Mouse (Mus musculus) kidney, embryonic 15.5 days (tissue): ENCODE data around the gene Gm12355. TPM values are rescaled to one million over a fixed set of nuclear protein-coding genes. Genes with fewer than 3 reads are reported as not detected.
A peak's percentile ranks its signal among the peaks of the same experiment; 100 is the strongest.
"Not testable (repeated sequence)": the region's sequence is repeated elsewhere in the genome, so short reads cannot be mapped to it uniquely, and the experiment has no call there.

Experiments
- ATAC-seq: fragments of 200-750 bp; cut with Nextera tagmentation; replicated peaks from 2 replicates; pipeline ENCODE4 v1.8.0; 2017; ENCODE audit warnings: moderate TSS enrichment; ENCODE audit not compliant: low FRiP score
- H3K27ac ChIP-seq: fragments of 300-500 bp; sonication (generic); 2 replicates; pipeline ENCODE4 v1.5.1; 2015; ENCODE audit warnings: mild to moderate bottlenecking, inconsistent platforms
- H3K27me3 ChIP-seq: fragments of 300-500 bp; sonication (generic); 2 replicates; pipeline ENCODE4 v1.6.1; 2015; ENCODE audit warnings: inconsistent platforms
- H3K36me3 ChIP-seq: fragments of 300-500 bp; sonication (generic); 2 replicates; pipeline ENCODE4 v1.6.1; 2015; ENCODE audit warnings: inconsistent platforms
- H3K4me1 ChIP-seq: fragments of 300-500 bp; sonication (generic); 2 replicates; pipeline ENCODE4 v1.6.1; 2015; ENCODE audit warnings: inconsistent platforms
- H3K4me2 ChIP-seq: fragments of 300-500 bp; sonication (generic); 2 replicates; pipeline ENCODE4 v1.6.1; 2015; ENCODE audit warnings: moderate library complexity, mild to moderate bottlenecking, inconsistent platforms
- H3K4me3 ChIP-seq: fragments of 300-500 bp; sonication (generic); replicated peaks from 2 replicates; pipeline ENCODE4 v1.5.1; 2015; ENCODE audit warnings: mild to moderate bottlenecking, inconsistent platforms
- H3K9ac ChIP-seq: fragments of 300-500 bp; sonication (generic); 2 replicates; pipeline ENCODE4 v1.6.1; 2015; ENCODE audit warnings: mild to moderate bottlenecking, inconsistent platforms
- H3K9me3 ChIP-seq: fragments of 300-500 bp; sonication (generic); replicated peaks from 2 replicates; pipeline ENCODE4 v1.6.1; 2016; ENCODE audit warnings: inconsistent platforms
- WGBS: fragments of 180-500 bp; shearing (Covaris S2); methylation state at CpG from one replicate; pipeline ENCODE4 v1.1.7; 2015; ENCODE audit warnings: mixed read lengths; 5-methylcytosine and 5-hydroxymethylcytosine counted together
- polyA plus RNA-seq: library from polyadenylated mRNA; unstranded; fragments of >200 nt; fragmentation: Nextera tagmentation; extraction: Ambion mirVana; gene quantifications from 2 replicates; pipeline ENCODE4 v1.2.1, GENCODE M21; 2015

Gene Gm12355
- 1.1 and 1.5 TPM in 2 replicates for polyA plus RNA-seq

- WGBS, result 87% methylated on average over 10 of the region's 10 CpGs
- no peak within 1 kb of the TSS for H3K27ac ChIP-seq
- no peak within 1 kb of the TSS for H3K4me3 ChIP-seq
- no peak for ATAC-seq
- no peaks in the 10 kb centered on the region for H3K4me1 ChIP-seq
- H3K4me2 ChIP-seq, result no peak within 1 kb of the TSS
- no peaks in the 10 kb centered on the region for H3K9me3 ChIP-seq
- H3K9ac ChIP-seq, result no peak within 1 kb of the TSS
- no peaks in the 10 kb centered on the region for H3K36me3 ChIP-seq
- H3K27me3 ChIP-seq, result no peaks in the 10 kb centered on the region
Observed at GRCm38 (mm10) chr11:98625611-98626410, at the start of gene Gm12355, which contains the start of gene Gsdma3. Gene Gm12355 (minus strand): TSS chr11:98625661. Gene Gsdma3 (plus strand): TSS chr11:98626360.

GRCm38 (mm10) chr11:98673136-98673535 lies 47.7 kb upstream of the Gm12355 start:
- not testable (repeated sequence) for H3K4me3 ChIP-seq, H3K36me3 ChIP-seq, H3K9me3 ChIP-seq, H3K27ac ChIP-seq, H3K9ac ChIP-seq
- WGBS, result 8% methylated on average over 7 of the region's 7 CpGs
- ATAC-seq, result peak; percentile 40; the same call in 1 of the 2 replicates
- Histone ChIP-seq H3K4me2 (peak overlapping the region; percentile 44), H3K27me3 (peaks cover 29% of the 10 kb centered on the region), H3K4me1 (peaks cover 12% of the 10 kb centered on the region)

- WGBS, result 84% methylated on average over 5 of the region's 5 CpGs
- H3K27me3 ChIP-seq, result peaks cover 35% of the 10 kb centered on the region
- H3K9ac ChIP-seq, result no peak overlapping the region
- no peak overlapping the region for H3K27ac ChIP-seq
- H3K4me2 ChIP-seq, result no peak overlapping the region
- H3K4me3 ChIP-seq, result no peak overlapping the region
- ATAC-seq, result no peak
- no peaks in the 10 kb centered on the region for H3K36me3 ChIP-seq
- H3K4me1 ChIP-seq, result peaks cover 12% of the 10 kb centered on the region
- no peaks in the 10 kb centered on the region for H3K9me3 ChIP-seq
Observed at GRCm38 (mm10) chr11:98672482-98672881, 47.0 kb upstream of the Gm12355 start.

- peaks cover 12% of the 10 kb centered on the region for H3K4me1 ChIP-seq
- H3K9me3 ChIP-seq, result no peaks in the 10 kb centered on the region
- no peak overlapping the region for H3K9ac ChIP-seq
- H3K27ac ChIP-seq, result no peak overlapping the region
- peaks cover 40% of the 10 kb centered on the region for H3K27me3 ChIP-seq
- WGBS, result 52% methylated on average over 5 of the region's 5 CpGs
- no peak overlapping the region for H3K4me2 ChIP-seq
- ATAC-seq, result no peak
- no peak overlapping the region for H3K4me3 ChIP-seq
- no peaks in the 10 kb centered on the region for H3K36me3 ChIP-seq
Observed at GRCm38 (mm10) chr11:98671857-98672256, 46.4 kb upstream of the Gm12355 start.

GRCm38 (mm10) chr11:98671284-98671815 lies 45.9 kb upstream of the Gm12355 start:
- no peaks in the 10 kb centered on the region for H3K36me3 ChIP-seq
- no peak for ATAC-seq
- WGBS, result 74% methylated on average over 3 of the region's 3 CpGs

GRCm38 (mm10) chr11:98668984-98669383 lies 43.5 kb upstream of the Gm12355 start:
- 58% methylated on average over 2 of the region's 2 CpGs for WGBS
- Histone ChIP-seq H3K9ac (no peak overlapping the region), H3K4me2 (no peak overlapping the region), H3K9me3 (no peaks in the 10 kb centered on the region), H3K27ac (no peak overlapping the region), H3K4me1 (0 out of 2 replicates have a peak, but pooled peaks cover 2% of the 10 kb centered on the region), H3K4me3 (no peak overlapping the region), H3K36me3 (no peaks in the 10 kb centered on the region), H3K27me3 (peaks cover 43% of the 10 kb centered on the region)
- no peak for ATAC-seq

More at GRCm38 (mm10) chr11:98671284-98671815, 45.9 kb upstream of the Gm12355 start:
- peaks cover 10% of the 10 kb centered on the region for H3K4me1 ChIP-seq
- H3K27ac ChIP-seq, result no peak overlapping the region
- H3K4me2 ChIP-seq, result no peak overlapping the region
- H3K27me3 ChIP-seq, result peaks cover 40% of the 10 kb centered on the region
- H3K9me3 ChIP-seq, result no peaks in the 10 kb centered on the region
- H3K4me3 ChIP-seq, result no peak overlapping the region
- H3K9ac ChIP-seq, result no peak overlapping the region

- Histone ChIP-seq H3K27me3 (peaks cover 26% of the 10 kb centered on the region), H3K27ac (no peak within 1 kb of the TSS), H3K4me3 (no peak within 1 kb of the TSS), H3K4me2 (no peak within 1 kb of the TSS), H3K36me3 (no peaks in the 10 kb centered on the region), H3K9ac (no peak within 1 kb of the TSS), H3K9me3 (no peaks in the 10 kb centered on the region), H3K4me1 (peaks cover 6% of the 10 kb centered on the region)
- 27% methylated on average over 4 of the region's 4 CpGs for WGBS
- no peak for ATAC-seq
Observed at GRCm38 (mm10) chr11:98664091-98664490, 38.6 kb upstream of the Gm12355 start, which contains the start of gene Gsdma. Gene Gsdma (plus strand): TSS chr11:98664351.

- Histone ChIP-seq H3K36me3 (no peaks in the 10 kb centered on the region), H3K27ac (no peak overlapping the region), H3K27me3 (0 out of 2 replicates have a peak, but pooled peaks cover 7% of the 10 kb centered on the region), H3K4me1 (peaks cover 6% of the 10 kb centered on the region), H3K9me3 (no peaks in the 10 kb centered on the region), H3K4me2 (peak overlapping the region; percentile 33), H3K9ac (no peak overlapping the region), H3K4me3 (no peak overlapping the region)
- WGBS, result 9% methylated on average over 6 of the region's 6 CpGs
- ATAC-seq, result no peak; the same call in 1 of the 2 replicates
Observed at GRCm38 (mm10) chr11:98660517-98660916, 35.1 kb upstream of the Gm12355 start.

- H3K27me3 ChIP-seq, result peaks cover 14% of the 10 kb centered on the region; the same call in 1 of the 2 replicates
- H3K4me2 ChIP-seq, H3K4me3 ChIP-seq, H3K9me3 ChIP-seq, H3K9ac ChIP-seq, H3K36me3 ChIP-seq, ATAC-seq, H3K4me1 ChIP-seq, H3K27ac ChIP-seq: not testable (repeated sequence)
- 17% methylated on average over 7 of the region's 7 CpGs for WGBS
Observed at GRCm38 (mm10) chr11:98655076-98655475, 29.6 kb upstream of the Gm12355 start.

GRCm38 (mm10) chr11:98646459-98646858 lies 21.0 kb upstream of the Gm12355 start, which contains the start of gene Gsdma2:
Gene Gsdma2 (plus strand): TSS chr11:98646759.
- Histone ChIP-seq H3K36me3 (no peaks in the 10 kb centered on the region), H3K27ac (no peak within 1 kb of the TSS), H3K9me3 (no peaks in the 10 kb centered on the region), H3K9ac (no peak within 1 kb of the TSS), H3K4me3 (no peak within 1 kb of the TSS), H3K4me2 (no peak within 1 kb of the TSS), H3K4me1 (0 out of 2 replicates have a peak, but pooled peaks cover 2% of the 10 kb centered on the region), H3K27me3 (peaks cover 27% of the 10 kb centered on the region)
- no peak for ATAC-seq
- 65% methylated on average over 2 of the region's 2 CpGs for WGBS

- no peak for ATAC-seq
- peaks cover 27% of the 10 kb centered on the region for H3K27me3 ChIP-seq
- no peak overlapping the region for H3K9ac ChIP-seq
- WGBS, result 64% methylated on average over 2 of the region's 2 CpGs
- 0 out of 2 replicates have a peak, but pooled peaks cover 2% of the 10 kb centered on the region for H3K4me1 ChIP-seq
- H3K27ac ChIP-seq, result no peak overlapping the region
- H3K9me3 ChIP-seq, result no peaks in the 10 kb centered on the region
- no peak overlapping the region for H3K4me3 ChIP-seq
- H3K4me2 ChIP-seq, result no peak overlapping the region
- H3K36me3 ChIP-seq, result no peaks in the 10 kb centered on the region
Observed at GRCm38 (mm10) chr11:98645946-98646345, 20.5 kb upstream of the Gm12355 start.

- ATAC-seq, result no peak
- Histone ChIP-seq H3K4me3 (no peak overlapping the region), H3K4me2 (no peak overlapping the region), H3K4me1 (0 out of 2 replicates have a peak, but pooled peaks cover 2% of the 10 kb centered on the region), H3K27me3 (peaks cover 23% of the 10 kb centered on the region), H3K9me3 (no peaks in the 10 kb centered on the region), H3K9ac (no peak overlapping the region), H3K27ac (no peak overlapping the region), H3K36me3 (no peaks in the 10 kb centered on the region)
- WGBS, result 81% methylated on average over 3 of the region's 3 CpGs
Observed at GRCm38 (mm10) chr11:98644757-98645156, 19.3 kb upstream of the Gm12355 start.
